Mouse (Mus musculus) kidney, postnatal 0 days (tissue): ENCODE results near the gene Calm5. TPM values are rescaled to one million over a fixed set of nuclear protein-coding genes. Genes with fewer than 3 reads are reported as not detected.
A peak's percentile ranks its signal among the peaks of the same experiment; 100 is the strongest.

Experiments
- ATAC-seq: fragments of 200-750 bp; cut with Nextera tagmentation; replicated peaks from 2 replicates; pipeline ENCODE4 v1.8.0; 2017; ENCODE audit warnings: low read depth, moderate number of reproducible peaks, moderate TSS enrichment, moderate library complexity; ENCODE audit not compliant: low FRiP score
- DNase-seq: peaks from one replicate; pipeline ENCODE4 v3.0.0-alpha.2; 2016; ENCODE audit warnings: low spot score
- H3K27ac ChIP-seq: fragments of 300-500 bp; sonication (generic); 2 replicates; pipeline ENCODE4 v1.5.1; 2014; ENCODE audit warnings: mild to moderate bottlenecking
- H3K27me3 ChIP-seq: fragments of 300-500 bp; sonication (generic); 2 replicates; pipeline ENCODE4 v1.6.1; 2014; ENCODE audit warnings: low read length, mixed read lengths; ENCODE audit not compliant: insufficient read depth
- H3K36me3 ChIP-seq: fragments of 300-500 bp; sonication (generic); 2 replicates; pipeline ENCODE4 v1.6.1; 2014; ENCODE audit warnings: low read length, mixed read lengths; ENCODE audit not compliant: insufficient read depth
- H3K4me1 ChIP-seq: fragments of 300-500 bp; sonication (generic); replicated peaks from 2 replicates; pipeline ENCODE4 v1.6.1; 2014; ENCODE audit warnings: antibody characterized with exemption, low read length, mixed read lengths; ENCODE audit not compliant: insufficient read depth
- H3K4me2 ChIP-seq: fragments of 300-500 bp; sonication (generic); 2 replicates; pipeline ENCODE4 v1.6.1; 2014; ENCODE audit warnings: mild to moderate bottlenecking, low read length, moderate library complexity, mixed read lengths
- H3K4me3 ChIP-seq: fragments of 300-500 bp; sonication (generic); replicated peaks from 2 replicates; pipeline ENCODE4 v1.5.1; 2014; ENCODE audit warnings: low read depth, low read length
- H3K9ac ChIP-seq: fragments of 300-500 bp; sonication (generic); 2 replicates; pipeline ENCODE4 v1.6.1; 2014; ENCODE audit warnings: low read depth, low read length
- H3K9me3 ChIP-seq: fragments of 300-500 bp; sonication (generic); replicated peaks from 2 replicates; pipeline ENCODE4 v1.6.1; 2016; ENCODE audit warnings: low read length, inconsistent platforms, mixed read lengths
- CTCF ChIP-seq: IDR thresholded peaks from 2 replicates; pipeline ENCODE4 v1.5.1; 2016; ENCODE audit warnings: antibody characterized with exemption, low read depth, mild to moderate bottlenecking, moderate library complexity
- WGBS: fragments of 180-500 bp; shearing (Covaris S2); extraction: QIAGEN DNeasy Blood & Tissue Kit; methylation state at CpG from one replicate; pipeline ENCODE4 v1.1.7; 2014; 5-methylcytosine and 5-hydroxymethylcytosine counted together
- polyA plus RNA-seq: library from polyadenylated mRNA; unstranded; fragments of >200 nt; fragmentation: Nextera tagmentation; extraction: Ambion mirVana; gene quantifications from 2 replicates; pipeline ENCODE4 v1.2.1, GENCODE M21; 2015

Calm5 gene
- polyA plus RNA-seq, 1 experiment from 2014 or later, result not detected

GRCm38 (mm10) chr13:3865648-3866354, 11.8 kb downstream of the Calm5 start:
- H3K27me3 ChIP-seq, result no peaks in the 10 kb centered on the region
- H3K9me3 ChIP-seq, result no peaks in the 10 kb centered on the region
- TF ChIP-seq CTCF, result no peak
- no peak overlapping the region for H3K4me3 ChIP-seq
- peak; percentile 90 for ATAC-seq
- no peak overlapping the region for H3K4me2 ChIP-seq
- no peak overlapping the region for H3K9ac ChIP-seq
- no peaks in the 10 kb centered on the region for H3K4me1 ChIP-seq
- DNase-seq, result no peak
- 70% methylated on average over 14 of the region's 14 CpGs for WGBS
- 0 out of 2 replicates have a peak overlapping the region, but pooled peaks have one; percentile 10 for H3K27ac ChIP-seq
- no peaks in the 10 kb centered on the region for H3K36me3 ChIP-seq

- no peak overlapping the region for H3K4me3 ChIP-seq
- H3K4me2 ChIP-seq, result no peak overlapping the region
- WGBS, result 76% methylated on average over 8 of the region's 8 CpGs
- no peak for TF ChIP-seq CTCF
- no peak overlapping the region for H3K27ac ChIP-seq
- no peak overlapping the region for H3K9ac ChIP-seq
- no peak for ATAC-seq
- no peaks in the 10 kb centered on the region for H3K27me3 ChIP-seq
- H3K4me1 ChIP-seq, result no peaks in the 10 kb centered on the region
- no peaks in the 10 kb centered on the region for H3K36me3 ChIP-seq
- H3K9me3 ChIP-seq, result no peaks in the 10 kb centered on the region
- DNase-seq, result no peak
Observed at GRCm38 (mm10) chr13:3866355-3867052, 12.5 kb downstream of the Calm5 start.

- no peak overlapping the region for H3K4me3 ChIP-seq
- no peak overlapping the region for H3K9ac ChIP-seq
- no peak for TF ChIP-seq CTCF
- no peaks in the 10 kb centered on the region for H3K27me3 ChIP-seq
- H3K9me3 ChIP-seq, result no peaks in the 10 kb centered on the region
- DNase-seq (no peak), ATAC-seq (no peak)
- H3K36me3 ChIP-seq, result no peaks in the 10 kb centered on the region
- H3K4me2 ChIP-seq, result no peak overlapping the region
- WGBS, result 87% methylated on average over 6 of the region's 6 CpGs
- no peak overlapping the region for H3K27ac ChIP-seq
- no peaks in the 10 kb centered on the region for H3K4me1 ChIP-seq
Observed at GRCm38 (mm10) chr13:3867158-3867557, 13.2 kb downstream of the Calm5 start.

- H3K36me3 ChIP-seq, result no peaks in the 10 kb centered on the region
- H3K27me3 ChIP-seq, result no peaks in the 10 kb centered on the region
- no peak overlapping the region for H3K27ac ChIP-seq
- ATAC-seq (no peak), DNase-seq (no peak)
- no peaks in the 10 kb centered on the region for H3K9me3 ChIP-seq
- TF ChIP-seq CTCF, result no peak
- no peak overlapping the region for H3K9ac ChIP-seq
- H3K4me1 ChIP-seq, result no peaks in the 10 kb centered on the region
- no peak overlapping the region for H3K4me2 ChIP-seq
- no peak overlapping the region for H3K4me3 ChIP-seq
Observed at GRCm38 (mm10) chr13:3869901-3870300, 15.9 kb downstream of the Calm5 start.

- Histone ChIP-seq H3K36me3 (no peaks in the 10 kb centered on the region), H3K4me1 (no peaks in the 10 kb centered on the region), H3K27ac (no peak overlapping the region), H3K4me3 (no peak overlapping the region), H3K27me3 (no peaks in the 10 kb centered on the region), H3K9ac (no peak overlapping the region), H3K4me2 (no peak overlapping the region), H3K9me3 (no peaks in the 10 kb centered on the region)
- DNase-seq (no peak), ATAC-seq (no peak)
- WGBS, result 97% methylated on average over 4 of the region's 4 CpGs
- no peak for TF ChIP-seq CTCF
Observed at GRCm38 (mm10) chr13:3872832-3873231, 18.9 kb downstream of the Calm5 start.

- WGBS, result 75% methylated on average over 6 of the region's 6 CpGs
- Histone ChIP-seq H3K9me3 (no peaks in the 10 kb centered on the region), H3K27me3 (no peaks in the 10 kb centered on the region), H3K27ac (no peak overlapping the region), H3K4me1 (no peaks in the 10 kb centered on the region), H3K4me2 (no peak overlapping the region), H3K36me3 (peaks cover 3% of the 10 kb centered on the region; the same call in 1 of the 2 replicates), H3K9ac (no peak overlapping the region), H3K4me3 (no peak overlapping the region)
- no peak for TF ChIP-seq CTCF
- no peak for ATAC-seq
- DNase-seq, result no peak
Observed at GRCm38 (mm10) chr13:3876448-3876847, 22.5 kb downstream of the Calm5 start.
